Mouse (Mus musculus) adrenal gland, adult (tissue): ENCODE measurements around the gene Mfsd2b.

Source experiments
- DNase-seq, 2 experiments: peaks; one replicate each; pipeline ENCODE4 v3.0.0; 2022 to 2023; ENCODE audit warnings: low spot score in 1 of 2; ENCODE audit not compliant: inconsistent age in 2 of 2

Gene Mfsd2b

GRCm38 (mm10) chr12:4816680-4817360 lies 57.3 kb downstream of the Mfsd2b start:
- DNase-seq = no peak

GRCm38 (mm10) chr12:4813636-4814035 lies 60.5 kb downstream of the Mfsd2b start:
- no peak for DNase-seq
